Mouse (Mus musculus): ENCODE data around the gene Igf2bp2.
A peak's percentile ranks its signal among the peaks of the same experiment; 100 is the strongest.

Igf2bp2 gene

DNA sequence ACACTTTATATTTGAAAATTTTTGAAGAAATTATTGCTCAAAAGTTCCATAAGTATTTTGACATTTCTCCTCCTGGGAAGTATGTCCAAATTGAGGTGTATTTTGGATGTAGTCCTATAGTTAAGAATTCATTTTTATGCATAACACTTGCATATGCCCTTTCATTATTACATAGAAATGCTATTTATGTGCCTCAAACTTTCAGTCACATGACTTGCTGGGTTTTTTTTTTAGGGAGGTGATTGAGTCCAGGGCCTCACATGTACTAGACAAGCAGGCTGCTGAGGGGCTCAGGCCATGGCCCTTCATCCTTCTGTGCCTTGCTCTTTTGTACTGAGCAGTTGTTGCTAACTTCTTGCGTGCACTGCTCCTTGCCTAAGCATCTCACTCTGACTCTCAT, 123.1 kb downstream of the Igf2bp2 start:
- DNase-seq (ENCODE audit: low read depth, low spot score), result no peak

- peak; percentile 21 for DNase-seq (ENCODE audit: low read depth, low spot score)
These were observed 124.5 kb downstream of the Igf2bp2 start for GRCm38 (mm10) chr16:22038554-22038953.

- no peak for DNase-seq (ENCODE audit: low read depth, low spot score)
These were observed 135.6 kb downstream of the Igf2bp2 start for GRCm38 (mm10) chr16:22027474-22027873.

GRCm38 (mm10) chr16:22022122-22022521, 141.0 kb downstream of the Igf2bp2 start:
- peak; percentile 18 for DNase-seq (ENCODE audit: low read depth, low spot score)

- DNase-seq (ENCODE audit: low read depth, low spot score), result no peak
These were observed 147.5 kb downstream of the Igf2bp2 start for GRCm38 (mm10) chr16:22015569-22015968.

DNA sequence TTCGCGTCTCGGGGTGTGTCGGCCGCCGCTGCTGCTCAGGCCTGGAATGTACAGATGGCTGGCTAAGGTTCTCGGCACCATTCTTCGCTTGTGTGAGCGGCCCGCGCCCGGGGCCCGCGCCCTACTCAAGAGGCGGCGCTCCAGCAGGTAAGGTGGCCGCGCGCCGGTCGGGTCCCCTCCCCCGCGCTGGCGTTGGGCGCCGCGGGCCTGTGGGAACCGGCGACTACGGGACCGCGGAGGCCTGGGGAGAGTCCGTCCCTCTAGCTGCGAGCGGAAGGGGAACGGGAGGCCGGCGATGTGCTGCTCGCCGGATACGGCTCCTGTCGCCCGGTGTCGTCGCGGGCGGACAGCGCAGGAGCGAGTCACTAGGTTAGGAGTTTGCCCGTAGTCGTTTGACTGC, 153.5 kb downstream of the Igf2bp2 start:
- no peak for DNase-seq (ENCODE audit: low read depth, low spot score)

DNA sequence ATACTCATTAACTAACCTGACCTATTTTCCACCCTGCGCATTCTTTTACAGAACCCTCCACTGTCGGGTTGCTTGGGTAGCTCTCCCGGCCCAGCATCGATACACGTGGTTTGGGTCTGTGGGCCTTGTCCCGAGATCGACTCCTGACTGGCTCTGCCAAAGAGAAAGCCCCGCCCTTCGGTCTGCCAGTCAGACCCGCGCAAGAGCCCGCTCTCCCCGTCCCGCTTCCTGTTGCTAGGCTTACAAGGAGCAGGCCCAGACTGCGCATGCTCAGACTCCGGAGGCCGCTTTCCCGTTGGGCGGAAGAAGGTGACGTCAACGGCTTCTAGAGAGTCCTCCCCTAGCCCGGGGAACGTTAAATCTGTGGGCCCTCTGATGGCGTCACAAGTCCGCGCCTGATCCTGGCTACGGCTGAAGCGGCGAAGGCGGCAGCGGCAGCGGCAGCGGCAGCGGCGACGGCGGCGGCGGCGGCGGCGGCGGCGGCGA, 154.0 kb downstream of the Igf2bp2 start, which contains the start of gene Senp2:
TSS of gene Senp2 (plus strand) at position 386 of the 486 bp plus-strand sequence.
- DNase-seq (ENCODE audit: low read depth, low spot score), result peak; percentile 100

All from brain, adult 2 months (tissue).